Mouse (Mus musculus): Measurements from ENCODE around the gene Galp. TPM values are rescaled to one million over a fixed set of nuclear protein-coding genes. Genes with fewer than 3 reads are reported as not detected.
A peak's percentile ranks its signal among the peaks of the same experiment; 100 is the strongest.

Galp gene
- polyA plus RNA-seq (2012): not detected in 2 replicates

DNA sequence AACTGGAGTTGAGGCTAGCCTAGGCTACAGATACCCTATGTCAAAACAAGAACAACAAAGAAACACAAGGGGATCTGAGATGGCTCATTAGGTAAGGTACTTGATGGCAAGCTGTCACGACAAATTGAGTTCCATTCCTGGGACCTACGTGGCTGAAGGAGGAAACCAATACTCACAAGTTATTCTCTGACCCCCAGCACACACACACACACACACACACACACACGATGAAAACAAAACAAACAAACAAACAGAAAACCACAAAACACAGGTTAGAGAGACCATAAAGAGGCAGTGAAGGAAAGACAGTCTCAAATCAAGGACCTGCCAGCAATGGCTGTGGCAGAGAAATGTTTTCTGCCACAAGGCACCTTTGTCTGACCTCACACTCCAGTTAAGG, at the start of gene Galp:
Galp (plus strand) TSS at position 301 of the 400 bp plus-strand sequence.
- Histone ChIP-seq H3K4me3 (replicated peaks) (no peak within 1 kb of the TSS), H3K9me3 (ENCODE audit: control insufficient read depth, low read length) (no peaks in the 10 kb centered on the region), H3K27me3 (ENCODE audit: control insufficient read depth) (no peaks in the 10 kb centered on the region; the same call in 1 of the 2 replicates), H3K36me3 (ENCODE audit: control insufficient read depth) (no peaks in the 10 kb centered on the region), H3K4me1 (ENCODE audit: control insufficient read depth) (no peaks in the 10 kb centered on the region)
- TF ChIP-seq GATA1 (IDR thresholded peaks at IDR 0.05; ENCODE audit: low read length) (no peak), TAL1 (IDR thresholded peaks at IDR 0.05; ENCODE audit: low read length) (no peak)

DNA sequence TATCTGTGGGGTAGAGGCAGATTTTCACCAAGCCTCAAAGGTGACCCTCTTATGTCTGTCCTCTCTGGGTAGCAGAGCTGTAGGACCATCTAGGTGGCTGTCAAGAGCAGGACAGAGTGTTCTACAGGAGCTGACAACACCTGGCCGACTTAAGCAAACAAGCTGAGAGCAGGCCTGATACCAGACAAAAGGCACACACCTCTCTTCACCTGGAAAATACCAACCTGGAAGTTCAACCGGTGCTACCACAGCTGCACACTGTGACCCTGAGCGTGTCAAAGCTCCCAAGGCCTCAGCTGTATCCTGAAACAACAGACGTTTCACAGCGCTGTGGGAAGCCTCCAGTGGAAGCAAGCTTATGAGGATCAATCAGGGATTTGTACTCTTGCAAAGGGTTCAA, 49.2 kb upstream of the Galp start:
- TF ChIP-seq TAL1 (IDR thresholded peaks at IDR 0.05; ENCODE audit: low read length) (no peak), GATA1 (IDR thresholded peaks at IDR 0.05; ENCODE audit: low read length) (no peak)
- Histone ChIP-seq H3K4me3 (replicated peaks) (no peak overlapping the region), H3K27me3 (ENCODE audit: control insufficient read depth) (no peaks in the 10 kb centered on the region), H3K4me1 (ENCODE audit: control insufficient read depth) (peaks cover 48% of the 10 kb centered on the region), H3K9me3 (ENCODE audit: control insufficient read depth, low read length) (no peaks in the 10 kb centered on the region), H3K36me3 (ENCODE audit: control insufficient read depth) (peaks cover 4% of the 10 kb centered on the region)

DNA sequence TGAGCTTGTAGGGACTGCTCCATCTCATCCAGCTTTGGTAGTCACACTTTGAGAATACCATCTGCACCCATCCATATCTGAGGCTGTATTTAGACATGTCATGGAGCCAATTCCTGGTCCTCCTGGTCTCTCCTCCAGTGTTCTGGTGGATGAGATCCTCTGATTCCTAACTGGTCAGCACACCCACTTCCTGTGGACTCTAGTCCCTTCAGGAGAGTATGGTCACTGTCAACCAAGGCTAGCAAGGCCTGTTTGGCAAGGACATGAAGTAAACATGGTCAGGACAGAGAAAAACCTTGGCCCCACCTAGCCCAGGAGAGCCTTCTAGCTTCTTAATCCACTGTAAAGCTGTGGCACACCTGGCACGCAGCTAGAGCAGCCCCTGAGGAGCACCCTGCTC, 45.6 kb upstream of the Galp start:
- no peaks in the 10 kb centered on the region; the same call in none of the 2 replicates for H3K36me3 ChIP-seq (ENCODE audit: control insufficient read depth)
- H3K27me3 ChIP-seq (ENCODE audit: control insufficient read depth): no peaks in the 10 kb centered on the region
- TF ChIP-seq TAL1 (IDR thresholded peaks at IDR 0.05; ENCODE audit: low read length) (no peak), GATA1 (IDR thresholded peaks at IDR 0.05; ENCODE audit: low read length) (no peak)
- no peaks in the 10 kb centered on the region for H3K9me3 ChIP-seq (ENCODE audit: control insufficient read depth, low read length)
- peaks cover 59% of the 10 kb centered on the region for H3K4me1 ChIP-seq (ENCODE audit: control insufficient read depth)
- H3K4me3 ChIP-seq (replicated peaks): no peak overlapping the region

DNA sequence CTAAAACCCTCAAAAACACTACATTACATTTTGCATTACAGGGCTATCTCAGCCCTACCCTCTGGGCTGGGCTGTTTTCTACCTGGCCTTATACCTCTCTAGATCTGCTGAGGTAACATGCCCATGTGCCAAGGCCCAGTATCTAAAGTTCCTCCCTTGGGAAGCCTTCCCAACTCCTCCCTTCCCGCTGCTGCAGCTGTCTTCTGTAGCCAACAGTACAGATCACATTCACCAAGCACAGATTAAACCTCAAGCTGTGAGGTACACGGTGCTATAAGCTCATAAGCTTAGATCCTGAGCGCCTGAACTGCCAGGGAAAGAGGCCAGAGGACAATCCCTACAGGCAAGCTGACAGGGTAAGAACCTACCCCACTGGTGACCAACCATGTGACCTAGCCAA, 44.9 kb upstream of the Galp start:
- Histone ChIP-seq H3K27me3 (ENCODE audit: control insufficient read depth) (no peaks in the 10 kb centered on the region), H3K4me3 (replicated peaks) (no peak overlapping the region), H3K36me3 (ENCODE audit: control insufficient read depth) (no peaks in the 10 kb centered on the region; the same call in none of the 2 replicates), H3K4me1 (ENCODE audit: control insufficient read depth) (peaks cover 63% of the 10 kb centered on the region), H3K9me3 (ENCODE audit: control insufficient read depth, low read length) (no peaks in the 10 kb centered on the region)
- TF ChIP-seq GATA1 (IDR thresholded peaks at IDR 0.05; ENCODE audit: low read length) (no peak), TAL1 (IDR thresholded peaks at IDR 0.05; ENCODE audit: low read length) (no peak)

DNA sequence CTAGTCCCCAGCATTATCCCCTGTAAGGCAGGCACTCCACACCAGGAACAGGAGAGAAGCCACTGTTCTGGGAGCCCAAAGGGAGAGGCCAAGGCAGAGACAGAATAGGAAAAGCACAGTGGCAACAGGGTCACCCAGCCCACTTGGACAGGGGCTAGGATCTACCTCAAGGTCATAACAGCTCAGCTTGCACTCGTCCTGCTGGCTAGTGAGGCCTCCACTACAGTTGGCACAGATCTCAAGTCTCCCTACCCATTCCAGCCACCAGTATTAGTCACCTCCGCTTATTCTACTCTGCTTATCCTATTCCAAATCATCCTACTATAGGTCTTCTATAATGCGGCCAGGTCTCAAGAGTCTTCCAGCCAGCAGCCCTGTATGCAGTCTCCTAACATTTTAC, 43.8 kb upstream of the Galp start:
- Histone ChIP-seq H3K27me3 (ENCODE audit: control insufficient read depth) (no peaks in the 10 kb centered on the region), H3K4me3 (replicated peaks) (no peak overlapping the region), H3K36me3 (ENCODE audit: control insufficient read depth) (no peaks in the 10 kb centered on the region; the same call in none of the 2 replicates), H3K9me3 (ENCODE audit: control insufficient read depth, low read length) (no peaks in the 10 kb centered on the region), H3K4me1 (ENCODE audit: control insufficient read depth) (peaks cover 64% of the 10 kb centered on the region)
- TF ChIP-seq GATA1 (IDR thresholded peaks at IDR 0.05; ENCODE audit: low read length) (0 out of 2 replicates have a peak, but pooled peaks have one; percentile 23), TAL1 (IDR thresholded peaks at IDR 0.05; ENCODE audit: low read length) (no peak)

DNA sequence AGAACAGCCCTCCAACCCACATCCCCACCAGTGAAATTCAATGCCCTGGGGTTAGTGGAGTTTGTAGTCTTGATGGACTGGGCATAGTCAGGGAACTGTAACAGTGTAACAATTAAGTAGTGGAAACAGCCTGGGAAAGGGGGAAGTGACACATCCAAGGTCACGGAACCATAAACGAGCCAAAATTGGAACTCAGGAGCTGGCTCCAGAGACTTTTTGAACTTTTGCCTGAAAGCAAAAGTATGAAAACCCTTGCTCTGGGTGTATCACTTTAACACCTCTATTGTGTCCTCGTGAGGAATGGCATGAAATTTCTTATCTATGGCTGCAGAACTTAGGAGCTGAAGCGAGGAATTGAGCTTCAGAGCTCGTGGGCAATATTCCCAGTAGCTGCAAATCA, 42.7 kb upstream of the Galp start:
- Histone ChIP-seq H3K36me3 (ENCODE audit: control insufficient read depth) (no peaks in the 10 kb centered on the region; the same call in none of the 2 replicates), H3K4me1 (ENCODE audit: control insufficient read depth) (peaks cover 56% of the 10 kb centered on the region), H3K27me3 (ENCODE audit: control insufficient read depth) (no peaks in the 10 kb centered on the region), H3K4me3 (replicated peaks) (peak overlapping the region; percentile 94), H3K9me3 (ENCODE audit: control insufficient read depth, low read length) (no peaks in the 10 kb centered on the region)
- no peak for TF ChIP-seq TAL1 (IDR thresholded peaks at IDR 0.05; ENCODE audit: low read length)

DNA sequence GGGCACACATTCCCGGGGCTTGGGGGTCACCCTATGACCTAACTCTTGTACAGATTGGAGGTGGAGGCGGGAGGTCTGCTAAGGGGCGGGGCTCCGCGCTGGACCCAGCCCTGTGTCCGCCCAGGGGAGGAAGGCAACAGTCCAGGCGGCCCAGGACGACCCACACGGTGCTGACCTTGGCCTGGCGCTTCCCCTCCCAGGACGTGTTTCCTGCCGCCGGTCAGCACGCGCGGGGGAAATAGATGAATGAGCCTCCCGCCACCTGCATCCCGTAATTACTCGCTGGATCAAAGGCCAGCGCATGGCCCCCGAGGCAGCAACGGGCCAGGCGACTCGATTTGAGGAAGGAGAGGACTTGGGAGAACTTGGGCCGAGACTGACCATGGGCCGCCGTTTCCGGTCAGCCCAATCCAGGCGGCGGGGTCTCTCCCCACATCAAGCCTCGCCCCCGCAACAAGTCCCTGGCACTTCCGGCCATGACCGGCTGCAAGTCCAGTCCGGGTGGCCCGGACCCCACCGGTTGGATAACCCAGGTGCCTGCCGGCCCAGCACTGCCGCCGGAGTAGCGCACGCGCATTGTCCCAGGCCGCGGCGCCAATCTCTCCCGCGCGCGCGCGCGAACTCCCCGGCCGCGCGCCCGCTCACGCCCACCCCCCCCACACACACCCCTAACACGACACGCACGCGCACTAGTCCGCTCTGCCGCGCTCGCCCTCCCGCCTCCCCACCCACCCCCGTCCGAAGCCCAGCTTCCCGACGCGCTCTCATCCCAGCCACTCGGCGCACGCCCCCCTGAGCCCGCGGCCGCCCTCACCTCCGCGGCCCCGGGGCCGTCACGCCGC, 41.6 kb upstream of the Galp start:
- TF ChIP-seq TAL1 (IDR thresholded peaks at IDR 0.05; ENCODE audit: low read length): no peak
- no peak for TF ChIP-seq GATA1 (IDR thresholded peaks at IDR 0.05; ENCODE audit: low read length)
- H3K36me3 ChIP-seq (ENCODE audit: control insufficient read depth): no peaks in the 10 kb centered on the region; the same call in none of the 2 replicates
- peaks cover 55% of the 10 kb centered on the region for H3K4me1 ChIP-seq (ENCODE audit: control insufficient read depth)
- H3K4me3 ChIP-seq (replicated peaks): peak overlapping the region; percentile 94
- H3K9me3 ChIP-seq (ENCODE audit: control insufficient read depth, low read length): no peaks in the 10 kb centered on the region
- no peaks in the 10 kb centered on the region for H3K27me3 ChIP-seq (ENCODE audit: control insufficient read depth)

DNA sequence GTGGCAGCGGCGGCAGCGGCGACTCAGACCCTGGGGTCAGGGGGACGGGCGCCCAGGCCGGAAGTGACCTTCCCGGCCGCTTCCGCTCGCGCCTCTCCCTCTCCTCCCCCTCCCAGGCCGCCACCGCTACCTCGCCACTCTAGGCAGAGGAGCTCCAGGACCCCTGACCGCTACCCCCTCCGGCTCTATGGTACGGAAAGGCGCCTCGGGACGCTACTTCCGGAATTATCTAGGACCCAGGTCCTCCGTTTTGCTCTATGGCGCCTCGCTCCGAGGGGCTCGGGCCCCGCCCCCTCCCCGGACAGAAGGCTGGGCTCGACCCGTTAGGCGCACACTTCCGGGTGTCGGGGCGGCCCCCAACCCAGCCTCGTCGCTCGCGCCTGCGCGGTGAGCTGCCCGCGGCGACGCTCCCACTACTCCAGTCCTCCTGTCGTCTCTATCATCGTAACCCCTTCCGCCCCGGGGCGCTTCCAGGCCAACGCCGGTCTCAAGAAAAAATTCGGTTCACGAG, 40.9 kb upstream of the Galp start, which contains the start of gene Zfp787:
Zfp787 (minus strand) TSS at position 97 of the 511 bp plus-strand sequence.
- no peaks in the 10 kb centered on the region for H3K9me3 ChIP-seq (ENCODE audit: control insufficient read depth, low read length)
- peaks cover 55% of the 10 kb centered on the region for H3K4me1 ChIP-seq (ENCODE audit: control insufficient read depth)
- H3K4me3 ChIP-seq (replicated peaks): peak within 1 kb of the TSS; percentile 94
- TF ChIP-seq TAL1 (IDR thresholded peaks at IDR 0.05; ENCODE audit: low read length): no peak
- TF ChIP-seq GATA1 (IDR thresholded peaks at IDR 0.05; ENCODE audit: low read length): no peak
- no peaks in the 10 kb centered on the region for H3K27me3 ChIP-seq (ENCODE audit: control insufficient read depth)
- no peaks in the 10 kb centered on the region; the same call in none of the 2 replicates for H3K36me3 ChIP-seq (ENCODE audit: control insufficient read depth)

DNA sequence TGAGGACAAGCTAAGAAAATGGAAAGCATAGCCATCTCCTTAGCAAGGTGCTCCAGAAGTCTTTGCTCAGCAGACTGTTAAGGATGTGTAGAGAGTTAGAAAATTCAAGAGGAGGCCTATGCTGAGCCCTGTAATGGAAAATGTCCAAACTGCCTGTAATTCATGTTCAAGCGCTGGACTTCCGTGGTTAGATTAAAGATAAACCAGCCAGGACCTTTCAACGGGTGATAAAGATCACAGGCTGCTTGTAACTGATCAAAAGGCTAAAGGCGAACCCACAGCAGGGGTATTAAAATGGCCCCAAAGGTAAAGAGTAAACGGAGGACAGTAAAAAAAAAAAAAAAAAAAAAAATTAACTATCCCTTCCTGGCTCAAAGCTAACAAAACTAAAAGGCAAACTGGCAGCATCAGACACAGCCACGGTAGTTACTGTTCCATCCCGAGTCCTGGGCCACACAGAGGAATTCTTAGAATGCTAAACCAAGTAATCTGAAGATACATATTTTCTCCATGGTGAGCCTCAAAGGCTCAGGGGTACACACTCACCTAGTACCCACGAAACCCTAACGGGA, 39.9 kb upstream of the Galp start:
- TF ChIP-seq GATA1 (IDR thresholded peaks at IDR 0.05; ENCODE audit: low read length) (no peak), TAL1 (IDR thresholded peaks at IDR 0.05; ENCODE audit: low read length) (no peak)

More for the DNA sequence above, 39.9 kb upstream of the Galp start:
- Histone ChIP-seq H3K4me1 (ENCODE audit: control insufficient read depth) (peaks cover 50% of the 10 kb centered on the region), H3K36me3 (ENCODE audit: control insufficient read depth) (no peaks in the 10 kb centered on the region; the same call in 1 of the 2 replicates), H3K27me3 (ENCODE audit: control insufficient read depth) (no peaks in the 10 kb centered on the region), H3K4me3 (replicated peaks) (peak overlapping the region; percentile 94), H3K9me3 (ENCODE audit: control insufficient read depth, low read length) (no peaks in the 10 kb centered on the region)
